Mouse (Mus musculus) embryonic facial prominence, embryonic 12.5 days (tissue): ENCODE data around the gene Nedd9. TPM values are rescaled to one million over a fixed set of nuclear protein-coding genes. Genes with fewer than 3 reads are reported as not detected.

ENCODE experiments used
- ATAC-seq: fragments of 200-750 bp; cut with Nextera tagmentation; 2 replicates; pipeline ENCODE4 v1.8.0; 2017; ENCODE audit not compliant: insufficient number of reproducible peaks, insufficient read depth, low FRiP score, low TSS enrichment
- H3K27ac ChIP-seq: fragments of 300-500 bp; sonication (generic); 2 replicates; pipeline ENCODE4 v1.5.1; 2016; ENCODE audit warnings: mild to moderate bottlenecking
- H3K27me3 ChIP-seq: fragments of 300-500 bp; sonication (generic); 2 replicates; pipeline ENCODE4 v1.6.1; 2016; ENCODE audit warnings: mild to moderate bottlenecking, moderate library complexity
- H3K36me3 ChIP-seq: fragments of 300-500 bp; sonication (generic); 2 replicates; pipeline ENCODE4 v1.6.1; 2016; ENCODE audit warnings: mild to moderate bottlenecking
- H3K4me1 ChIP-seq: fragments of 300-500 bp; sonication (generic); 2 replicates; pipeline ENCODE4 v1.6.1; 2016
- H3K4me2 ChIP-seq: fragments of 300-500 bp; sonication (generic); replicated peaks from 2 replicates; pipeline ENCODE4 v1.6.1; 2016; ENCODE audit warnings: mild to moderate bottlenecking, moderate library complexity
- H3K4me3 ChIP-seq: fragments of 300-500 bp; sonication (generic); 2 replicates; pipeline ENCODE4 v1.5.1; 2016; ENCODE audit warnings: mild to moderate bottlenecking
- H3K9ac ChIP-seq: fragments of 300-500 bp; sonication (generic); 2 replicates; pipeline ENCODE4 v1.6.1; 2016; ENCODE audit warnings: mild to moderate bottlenecking, moderate library complexity
- H3K9me3 ChIP-seq: fragments of 300-500 bp; sonication (generic); 2 replicates; pipeline ENCODE4 v1.6.1; 2016; ENCODE audit warnings: mild to moderate bottlenecking, moderate library complexity
- WGBS: fragments of 180-500 bp; shearing (Covaris S2); methylation state at CpG from one replicate; pipeline ENCODE4 v1.1.7; 2016; 5-methylcytosine and 5-hydroxymethylcytosine counted together
- polyA plus RNA-seq: library from polyadenylated mRNA; unstranded; fragments of >200 nt; fragmentation: Nextera tagmentation; extraction: Ambion mirVana; gene quantifications from 2 replicates; pipeline ENCODE4 v1.2.1, GENCODE M21; 2016

Gene Nedd9
- polyA plus RNA-seq, 1 experiment from 2014 or later, result 20.6 TPM

DNA sequence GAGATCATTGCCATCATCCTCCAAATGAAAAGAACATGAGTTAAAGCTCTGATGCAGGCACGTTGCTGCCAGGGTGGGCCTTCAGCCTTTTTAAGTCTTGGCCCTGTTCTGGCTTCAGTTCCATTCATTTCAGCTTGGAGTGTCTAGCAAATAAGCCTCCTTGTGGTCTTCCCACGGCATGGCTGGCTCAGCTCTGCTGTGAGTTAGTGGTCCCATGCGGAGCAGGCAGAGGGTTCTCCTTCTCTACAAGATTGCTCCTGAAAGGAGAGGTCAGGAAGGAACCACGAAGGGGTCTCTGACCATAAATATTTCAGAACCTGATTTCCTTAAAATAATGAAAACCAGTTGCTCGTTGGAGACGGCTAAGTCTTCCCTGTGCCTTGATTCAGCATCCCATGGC, 40.0 kb downstream of the Nedd9 start:
- H3K36me3 ChIP-seq, result no peaks in the 10 kb centered on the region
- peaks cover 5% of the 10 kb centered on the region; the same call in 1 of the 2 replicates for H3K4me1 ChIP-seq
- no peak overlapping the region for H3K27ac ChIP-seq
- no peak for ATAC-seq
- 53% methylated on average over 6 of the region's 6 CpGs for WGBS
- no peaks in the 10 kb centered on the region for H3K27me3 ChIP-seq
- H3K4me3 ChIP-seq, result no peak overlapping the region
- H3K9me3 ChIP-seq, result no peaks in the 10 kb centered on the region
- no peak overlapping the region for H3K4me2 ChIP-seq
- no peak overlapping the region for H3K9ac ChIP-seq

DNA sequence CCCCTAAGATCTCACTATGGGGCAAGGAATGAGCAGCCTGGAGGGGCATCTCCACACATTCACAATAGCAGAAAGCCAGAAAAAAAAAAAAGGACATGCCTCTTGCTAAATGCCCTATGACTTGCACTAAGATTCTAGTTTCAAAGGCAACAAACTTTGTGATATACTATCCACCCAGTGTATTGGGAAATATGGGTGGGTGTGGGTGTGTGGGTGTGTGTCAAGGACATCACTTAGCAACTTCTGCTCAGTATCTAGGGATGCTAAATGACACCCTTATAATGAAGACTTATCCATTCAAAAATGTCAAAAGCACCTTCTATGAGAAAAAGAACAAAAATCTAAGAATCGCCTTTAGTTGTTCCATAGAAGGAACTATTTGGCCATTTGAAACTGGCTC, 40.6 kb downstream of the Nedd9 start:
- 90% methylated on average over 1 of the region's 1 CpGs for WGBS
- Histone ChIP-seq H3K36me3 (no peaks in the 10 kb centered on the region), H3K9ac (no peak overlapping the region), H3K27me3 (no peaks in the 10 kb centered on the region), H3K9me3 (no peaks in the 10 kb centered on the region), H3K4me1 (peaks cover 5% of the 10 kb centered on the region; the same call in 1 of the 2 replicates), H3K4me2 (no peak overlapping the region), H3K4me3 (no peak overlapping the region), H3K27ac (no peak overlapping the region)
- no peak for ATAC-seq

DNA sequence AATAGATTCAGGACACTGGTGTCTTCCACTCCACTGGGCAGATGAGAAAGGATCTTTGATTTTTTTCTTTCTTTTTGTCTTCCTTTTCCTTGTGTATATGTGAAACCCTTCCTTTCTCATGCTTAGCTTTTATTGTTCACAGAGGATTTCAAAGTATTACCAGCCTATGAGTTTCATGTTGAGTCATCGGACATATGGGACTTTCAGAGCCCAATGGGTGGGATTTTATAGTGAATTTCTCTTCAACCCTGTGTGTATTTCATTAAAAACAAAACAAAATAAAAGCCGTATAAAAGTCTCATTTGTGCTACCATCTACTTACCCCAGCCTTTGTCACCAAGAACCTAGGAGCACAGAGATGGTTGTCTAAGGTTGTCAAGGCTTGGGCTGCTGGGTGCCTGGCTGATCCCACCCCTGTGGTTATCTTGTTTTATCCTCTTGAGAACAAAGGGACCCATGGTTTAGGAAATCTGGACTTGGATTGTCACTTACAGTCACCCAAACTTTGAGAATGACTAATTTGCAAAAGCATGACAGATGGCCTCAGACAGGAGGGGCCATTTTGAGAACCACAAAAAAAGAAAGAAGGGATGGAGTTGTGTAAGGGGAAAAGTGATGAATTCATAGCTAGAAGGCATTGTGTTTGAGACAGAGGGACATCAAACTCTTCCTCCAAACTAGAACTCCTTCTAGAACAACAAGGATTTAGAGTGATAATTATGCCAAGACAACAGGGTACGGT, 41.9 kb downstream of the Nedd9 start:
- Histone ChIP-seq H3K9me3 (no peaks in the 10 kb centered on the region), H3K4me1 (no peaks in the 10 kb centered on the region), H3K4me3 (no peak overlapping the region), H3K36me3 (no peaks in the 10 kb centered on the region), H3K27me3 (no peaks in the 10 kb centered on the region), H3K9ac (no peak overlapping the region), H3K27ac (no peak overlapping the region), H3K4me2 (no peak overlapping the region)
- ATAC-seq, result no peak
- WGBS, result 92% methylated on average over 3 of the region's 3 CpGs

DNA sequence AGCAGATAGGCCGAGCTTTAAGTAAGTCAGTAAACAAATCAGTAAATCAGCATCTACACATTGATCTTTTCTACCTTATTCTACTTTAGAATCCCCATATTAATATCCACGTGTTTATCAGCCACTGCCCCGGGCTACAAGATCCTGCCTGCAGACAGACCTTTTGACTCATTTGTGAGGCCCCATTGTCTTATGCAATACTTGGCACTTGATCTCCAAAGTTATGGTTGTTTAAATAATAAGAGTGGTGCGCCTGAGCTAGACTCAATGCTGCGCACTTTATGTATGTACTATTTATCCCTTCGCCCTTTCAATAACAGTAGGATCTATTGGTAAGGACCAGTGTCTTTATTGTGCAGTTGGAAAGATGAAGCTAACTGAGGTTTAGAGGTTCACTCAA, 42.9 kb downstream of the Nedd9 start:
- no peaks in the 10 kb centered on the region for H3K27me3 ChIP-seq
- no peaks in the 10 kb centered on the region for H3K4me1 ChIP-seq
- H3K27ac ChIP-seq, result no peak overlapping the region
- H3K9me3 ChIP-seq, result no peaks in the 10 kb centered on the region
- H3K4me2 ChIP-seq, result no peak overlapping the region
- H3K9ac ChIP-seq, result no peak overlapping the region
- no peaks in the 10 kb centered on the region for H3K36me3 ChIP-seq
- no peak for ATAC-seq
- WGBS, result 91% methylated on average over 6 of the region's 6 CpGs
- no peak overlapping the region for H3K4me3 ChIP-seq

DNA sequence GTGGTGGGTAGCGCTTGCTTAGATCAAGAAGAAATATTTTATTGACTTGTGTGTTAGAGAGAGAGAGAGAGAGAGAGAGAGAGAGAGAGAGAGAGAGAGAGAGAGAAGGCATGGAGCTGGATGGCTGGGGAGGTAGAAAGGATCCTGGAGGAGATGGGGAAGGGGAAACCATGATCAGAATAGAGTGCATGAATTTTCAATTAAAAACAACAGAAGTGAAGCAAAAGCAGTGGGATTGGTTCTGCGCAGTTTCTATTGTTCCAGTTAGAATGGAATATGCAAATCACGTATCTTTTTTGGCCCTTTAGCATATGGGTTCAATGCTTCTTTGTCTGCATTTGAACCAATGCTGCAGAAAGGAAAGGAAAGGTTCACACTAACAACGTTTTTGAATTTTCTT, 45.0 kb downstream of the Nedd9 start:
- Histone ChIP-seq H3K4me1 (no peaks in the 10 kb centered on the region), H3K36me3 (no peaks in the 10 kb centered on the region), H3K4me3 (no peak overlapping the region), H3K4me2 (no peak overlapping the region), H3K27ac (no peak overlapping the region), H3K27me3 (no peaks in the 10 kb centered on the region), H3K9me3 (no peaks in the 10 kb centered on the region), H3K9ac (no peak overlapping the region)
- ATAC-seq, result no peak
- WGBS, result 79% methylated on average over 4 of the region's 4 CpGs

DNA sequence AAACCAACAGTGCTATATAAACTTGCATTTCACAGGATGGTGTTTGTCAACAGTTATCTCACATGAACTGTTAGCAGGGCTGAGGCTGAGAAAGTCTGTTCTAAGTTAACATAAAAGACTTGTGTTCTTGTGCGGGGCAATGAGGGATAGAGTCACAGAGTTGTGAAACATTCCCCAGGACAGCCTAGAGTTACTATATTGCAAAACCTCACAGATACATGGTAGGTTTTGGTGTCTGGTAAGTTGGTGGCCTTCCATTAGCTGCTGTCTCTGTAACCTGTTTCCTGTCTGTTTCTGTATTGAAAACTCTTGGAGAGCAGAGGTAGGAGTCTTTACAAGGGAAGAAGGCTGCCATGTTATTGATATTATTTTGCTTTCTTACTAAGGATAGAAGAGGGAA, 47.0 kb downstream of the Nedd9 start:
- no peak for ATAC-seq
- no peak overlapping the region for H3K4me3 ChIP-seq
- no peak overlapping the region for H3K4me2 ChIP-seq
- no peaks in the 10 kb centered on the region for H3K27me3 ChIP-seq
- H3K36me3 ChIP-seq, result no peaks in the 10 kb centered on the region
- no peak overlapping the region for H3K9ac ChIP-seq
- no peaks in the 10 kb centered on the region for H3K9me3 ChIP-seq
- peaks cover 6% of the 10 kb centered on the region; the same call in 1 of the 2 replicates for H3K4me1 ChIP-seq
- 87% methylated on average over 1 of the region's 1 CpGs for WGBS
- no peak overlapping the region for H3K27ac ChIP-seq

DNA sequence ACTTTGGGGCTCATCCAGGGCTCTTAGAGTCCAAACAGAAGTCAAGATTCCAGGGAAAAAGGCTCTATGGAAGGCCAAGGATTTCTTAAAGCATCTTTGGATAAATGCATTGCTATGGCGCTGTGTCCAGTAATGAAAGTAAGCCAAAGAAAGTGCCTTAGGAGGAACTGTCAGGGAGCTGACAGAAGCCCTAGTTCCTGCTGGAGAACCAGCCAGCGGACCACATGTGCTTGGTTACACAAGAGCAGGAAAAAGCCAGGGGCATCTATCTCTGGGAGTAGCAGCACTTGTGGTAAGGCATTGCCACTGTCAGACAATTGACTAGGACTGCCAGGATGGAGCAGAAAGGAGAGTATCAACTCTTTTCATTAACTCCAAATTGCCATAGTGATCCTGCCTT, 49.8 kb downstream of the Nedd9 start:
- Histone ChIP-seq H3K36me3 (no peaks in the 10 kb centered on the region), H3K4me2 (no peak overlapping the region), H3K9ac (no peak overlapping the region), H3K27me3 (no peaks in the 10 kb centered on the region), H3K4me1 (peaks cover 6% of the 10 kb centered on the region; the same call in 1 of the 2 replicates), H3K27ac (no peak overlapping the region), H3K9me3 (no peaks in the 10 kb centered on the region), H3K4me3 (no peak overlapping the region)
- ATAC-seq, result no peak
- WGBS, result 88% methylated on average over 2 of the region's 2 CpGs

DNA sequence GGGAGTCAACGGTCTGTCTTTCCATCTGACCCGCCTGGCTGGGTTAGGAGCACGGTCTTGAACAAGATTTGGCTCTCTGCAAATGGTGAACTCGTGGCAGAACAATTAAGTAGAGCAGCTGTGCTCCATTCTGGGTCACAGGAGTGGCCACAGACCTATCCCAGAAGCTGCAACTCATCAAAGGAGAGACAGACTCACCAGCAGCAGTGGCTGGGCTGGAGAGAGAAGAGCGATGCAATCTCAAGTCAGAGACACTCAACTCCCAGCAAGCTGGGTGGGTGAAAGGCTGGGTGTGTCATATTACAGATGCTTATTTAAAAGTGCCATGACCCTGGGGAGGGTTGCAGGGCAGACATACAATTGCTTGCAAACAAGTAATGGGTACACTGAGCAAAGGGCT, 50.4 kb downstream of the Nedd9 start:
- no peak overlapping the region for H3K9ac ChIP-seq
- H3K27ac ChIP-seq, result no peak overlapping the region
- peaks cover 6% of the 10 kb centered on the region; the same call in 1 of the 2 replicates for H3K4me1 ChIP-seq
- H3K4me2 ChIP-seq, result no peak overlapping the region
- ATAC-seq, result no peak
- WGBS, result 63% methylated on average over 5 of the region's 5 CpGs
- H3K27me3 ChIP-seq, result no peaks in the 10 kb centered on the region
- no peaks in the 10 kb centered on the region for H3K36me3 ChIP-seq
- no peaks in the 10 kb centered on the region for H3K9me3 ChIP-seq
- H3K4me3 ChIP-seq, result no peak overlapping the region

DNA sequence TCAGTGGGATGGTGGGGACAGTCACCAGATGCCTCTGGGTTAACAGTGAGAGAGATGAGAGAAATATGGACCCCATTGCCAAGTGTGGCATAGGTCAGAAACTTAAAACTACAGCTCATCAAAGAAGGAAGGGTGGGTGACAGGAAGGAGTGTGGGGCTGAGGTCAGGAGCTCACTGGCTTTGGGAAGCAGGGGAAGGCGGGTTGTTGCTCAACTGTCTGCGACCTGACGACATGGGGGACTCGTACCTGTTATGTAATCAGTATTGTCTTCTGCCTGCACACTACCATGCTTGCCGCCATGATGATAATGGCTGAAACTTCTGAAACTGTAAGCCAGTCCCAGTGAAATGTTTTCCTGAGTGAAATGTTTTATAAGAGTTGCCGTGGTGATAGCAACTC, 54.0 kb downstream of the Nedd9 start:
- H3K36me3 ChIP-seq, result no peaks in the 10 kb centered on the region
- no peak overlapping the region for H3K9ac ChIP-seq
- 83% methylated on average over 6 of the region's 6 CpGs for WGBS
- H3K27me3 ChIP-seq, result no peaks in the 10 kb centered on the region
- H3K4me3 ChIP-seq, result no peak overlapping the region
- no peak overlapping the region for H3K27ac ChIP-seq
- no peak overlapping the region for H3K4me2 ChIP-seq
- no peaks in the 10 kb centered on the region for H3K9me3 ChIP-seq
- ATAC-seq, result no peak
- H3K4me1 ChIP-seq, result peaks cover 6% of the 10 kb centered on the region; the same call in 1 of the 2 replicates

DNA sequence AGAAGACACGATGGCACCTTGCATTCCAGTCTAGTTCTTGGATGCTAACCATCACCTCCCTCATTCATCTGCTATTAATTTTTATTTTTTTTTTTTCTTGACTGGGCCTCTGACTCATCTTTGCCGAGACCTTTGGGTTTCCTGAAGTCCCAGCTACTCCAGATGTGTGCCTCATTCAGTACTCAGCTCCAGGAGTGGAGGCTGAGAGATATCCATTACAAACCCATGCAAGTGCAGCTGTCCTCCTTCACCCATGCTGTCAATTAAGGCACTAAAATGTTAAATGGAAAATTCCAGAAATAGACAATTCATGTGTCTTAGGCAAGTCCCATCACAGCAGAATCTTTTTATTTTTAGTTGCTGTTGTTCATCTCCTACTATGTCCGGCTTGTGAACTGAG, 55.4 kb downstream of the Nedd9 start:
- ATAC-seq, result no peak
- Histone ChIP-seq H3K4me2 (no peak overlapping the region), H3K27ac (no peak overlapping the region), H3K4me1 (peaks cover 6% of the 10 kb centered on the region; the same call in 1 of the 2 replicates), H3K27me3 (no peaks in the 10 kb centered on the region), H3K9me3 (no peaks in the 10 kb centered on the region), H3K36me3 (no peaks in the 10 kb centered on the region), H3K4me3 (no peak overlapping the region), H3K9ac (no peak overlapping the region)
- WGBS, result 61% methylated on average over 3 of the region's 3 CpGs

DNA sequence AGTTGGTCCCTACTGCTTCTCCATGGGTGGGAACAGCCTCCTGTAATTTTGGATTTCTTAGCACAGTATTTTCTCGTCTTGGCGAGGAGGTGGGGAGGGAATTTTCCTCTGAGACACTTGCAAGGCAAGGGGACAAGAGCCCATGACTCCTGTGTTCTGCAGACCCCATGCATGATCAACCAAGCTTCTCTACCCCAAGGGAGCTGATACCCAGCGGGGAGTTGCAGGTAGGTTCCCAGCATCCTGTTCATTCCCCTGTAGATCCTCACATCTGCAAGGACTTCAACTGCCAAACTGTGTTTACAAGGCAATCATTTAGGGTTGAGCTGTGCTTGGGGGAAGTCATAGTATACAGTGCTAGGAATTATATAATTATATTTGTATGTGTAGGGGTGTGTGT, 60.1 kb downstream of the Nedd9 start:
- no peaks in the 10 kb centered on the region for H3K9me3 ChIP-seq
- WGBS, result 85% methylated on average over 3 of the region's 3 CpGs
- H3K4me1 ChIP-seq, result no peaks in the 10 kb centered on the region
- no peaks in the 10 kb centered on the region for H3K36me3 ChIP-seq
- no peak overlapping the region for H3K4me2 ChIP-seq
- no peak overlapping the region for H3K9ac ChIP-seq
- no peaks in the 10 kb centered on the region for H3K27me3 ChIP-seq
- H3K27ac ChIP-seq, result no peak overlapping the region
- no peak for ATAC-seq
- no peak overlapping the region for H3K4me3 ChIP-seq

DNA sequence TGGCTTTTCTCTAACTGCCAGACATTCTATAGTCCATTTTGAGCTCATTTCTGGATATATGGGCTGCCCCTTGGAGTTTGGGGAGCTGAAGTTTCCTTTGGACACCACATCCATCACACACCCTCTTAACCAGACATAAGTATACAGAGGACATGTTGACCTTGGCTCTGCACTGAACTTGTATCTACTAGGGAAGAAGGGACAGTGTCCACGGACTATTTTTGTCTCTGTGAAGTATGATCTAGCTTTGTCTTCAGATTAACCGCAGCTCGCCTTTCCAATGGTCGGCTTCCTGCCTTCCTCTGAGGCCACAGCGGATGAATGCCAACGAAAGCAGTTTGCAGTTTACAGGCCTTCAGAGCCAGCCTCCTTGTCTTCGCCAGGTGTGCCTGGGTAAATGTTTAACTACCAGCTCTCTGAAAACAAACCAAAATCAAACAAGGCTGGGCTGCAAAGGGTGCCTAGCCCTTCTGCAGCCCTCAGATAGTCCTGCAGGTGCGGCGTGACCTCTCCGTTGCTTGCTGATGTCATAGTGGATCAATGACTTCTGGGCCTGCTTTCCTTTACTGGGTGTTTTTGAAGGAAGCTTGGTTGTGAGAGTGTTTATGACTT, 63.6 kb downstream of the Nedd9 start:
- 78% methylated on average over 10 of the region's 10 CpGs for WGBS
- Histone ChIP-seq H3K27me3 (no peaks in the 10 kb centered on the region), H3K4me1 (no peaks in the 10 kb centered on the region), H3K36me3 (no peaks in the 10 kb centered on the region), H3K4me3 (no peak overlapping the region), H3K9me3 (no peaks in the 10 kb centered on the region), H3K4me2 (no peak overlapping the region), H3K9ac (no peak overlapping the region), H3K27ac (no peak overlapping the region)
- no peak for ATAC-seq
